Mouse (Mus musculus): ENCODE results near the gene Aspdh.

The Aspdh gene

DNA sequence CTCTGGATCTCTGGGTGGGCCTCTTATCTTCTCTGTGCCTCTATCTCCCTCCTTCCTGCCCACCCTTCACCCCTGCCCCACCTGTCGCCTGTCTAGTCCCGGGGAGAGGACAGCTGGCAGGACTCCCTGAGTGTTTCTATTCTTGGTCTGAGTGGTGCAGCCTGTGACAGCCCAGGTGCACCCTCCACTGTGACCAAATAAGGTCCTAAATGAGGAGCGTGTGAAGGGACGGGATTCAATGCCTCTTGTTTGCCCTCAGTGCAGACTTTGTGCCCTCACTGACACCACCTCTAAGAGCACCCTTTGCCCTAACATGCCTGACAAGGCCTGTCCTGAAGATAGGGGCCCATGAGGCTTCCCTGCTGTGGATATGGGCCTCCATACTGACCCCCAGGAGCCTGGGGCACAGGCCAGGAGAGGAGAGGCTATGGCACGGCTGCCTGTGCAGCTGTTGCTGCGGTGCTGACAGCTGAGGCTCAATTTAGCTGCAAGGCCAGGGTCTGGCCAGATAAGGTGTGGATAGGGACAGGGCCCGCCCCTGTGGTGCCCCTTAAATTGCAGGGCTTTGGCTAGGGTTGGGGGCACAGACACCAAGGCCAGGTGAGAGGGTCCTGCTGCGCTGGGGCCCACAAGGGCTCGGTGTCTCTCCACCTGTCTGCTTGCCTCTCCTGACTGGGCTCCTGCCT lies 7.9 kb downstream of the Aspdh start:
- no peak for DNase-seq

- no peak for DNase-seq
Measured at GRCm38 (mm10) chr7:44474419-44474818, 9.2 kb downstream of the Aspdh start.

DNA sequence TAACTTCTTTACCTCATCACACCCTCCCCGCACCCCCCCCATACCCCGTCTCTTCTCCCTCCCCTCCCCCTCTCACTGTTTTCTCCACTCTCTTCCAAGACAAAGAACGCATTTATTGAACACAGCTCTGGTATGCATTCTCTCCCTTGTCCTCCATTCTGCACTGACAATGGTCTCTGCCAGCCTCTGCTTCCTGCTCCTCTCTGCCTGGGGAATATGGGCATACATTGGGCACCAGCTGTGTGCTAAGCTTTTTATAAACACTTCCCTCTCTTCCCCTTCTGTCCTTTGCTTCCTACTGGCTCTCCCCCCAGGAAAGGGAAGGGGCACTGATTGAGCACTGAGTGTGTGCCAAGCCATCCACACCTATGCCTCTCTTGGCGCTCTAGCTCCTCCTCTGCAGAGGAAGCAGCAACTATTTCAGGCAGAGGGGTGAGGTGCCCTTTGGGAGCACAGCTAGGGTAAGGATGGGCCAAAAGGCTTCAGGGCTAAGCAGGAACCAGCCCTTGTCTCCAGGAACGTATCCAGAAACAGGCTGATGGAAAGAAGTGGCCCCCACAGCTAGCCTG lies 9.9 kb downstream of the Aspdh start:
- DNase-seq = no peak

- DNase-seq = no peak
Measured at GRCm38 (mm10) chr7:44482836-44483435, 17.7 kb downstream of the Aspdh start.

DNA sequence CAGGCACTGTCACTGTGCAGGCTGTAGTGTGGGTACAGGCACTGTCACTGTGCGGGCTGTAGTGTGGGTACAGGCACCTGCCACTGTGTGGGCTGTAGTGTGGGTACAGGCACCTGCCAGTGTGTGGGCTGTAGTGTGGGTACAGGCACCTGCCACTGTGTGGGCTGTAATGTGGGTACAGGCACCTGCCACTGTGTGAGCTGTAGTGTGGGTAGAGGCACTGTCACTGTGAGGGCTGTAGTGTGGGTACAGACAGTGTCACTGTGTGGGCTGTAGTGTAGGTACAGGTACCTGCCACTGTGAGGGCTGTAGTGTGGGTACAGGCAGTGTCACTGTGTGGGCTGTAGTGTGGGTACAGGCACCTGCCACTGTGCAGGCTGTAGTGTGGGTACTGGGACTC lies 18.9 kb downstream of the Aspdh start:
- DNase-seq = peak; percentile 2

DNA sequence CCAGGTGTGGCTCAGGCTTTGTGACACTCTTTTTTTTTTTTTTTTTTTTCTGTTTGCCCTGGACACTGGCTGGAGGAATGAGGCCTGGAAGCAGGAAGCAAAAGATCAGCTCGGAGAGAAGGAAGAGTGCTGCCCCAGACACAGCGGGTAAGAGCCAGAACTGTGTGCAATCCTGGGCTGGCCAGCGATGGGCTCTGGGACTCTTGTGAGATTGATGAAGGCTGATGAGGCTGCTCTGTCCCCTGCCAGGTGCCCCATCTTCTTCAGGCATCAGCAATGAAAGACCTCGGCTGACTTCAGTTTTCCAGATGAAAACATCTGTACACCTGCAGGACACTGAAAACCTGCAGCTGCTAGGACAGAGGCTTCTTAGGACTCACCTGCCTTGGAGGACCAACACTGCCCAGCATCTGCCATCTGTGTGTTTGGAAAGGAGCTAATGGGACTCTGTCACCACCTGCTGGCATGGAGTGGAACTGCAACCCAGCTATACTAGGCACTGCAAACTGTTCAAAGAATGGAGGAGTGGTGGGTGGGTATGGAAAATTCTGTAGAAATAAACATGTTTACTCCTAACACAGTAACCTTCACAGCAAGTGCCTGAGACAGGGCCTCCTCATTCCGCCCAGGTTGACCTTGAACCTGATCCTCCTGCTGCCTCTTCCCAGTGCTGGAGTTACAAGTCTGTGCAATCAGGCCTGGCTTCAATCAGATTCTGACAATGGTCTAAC lies 19.8 kb downstream of the Aspdh start:
- DNase-seq = peak; percentile 84

GRCm38 (mm10) chr7:44485572-44486195 lies 20.5 kb downstream of the Aspdh start:
- DNase-seq = peak; percentile 3

DNA sequence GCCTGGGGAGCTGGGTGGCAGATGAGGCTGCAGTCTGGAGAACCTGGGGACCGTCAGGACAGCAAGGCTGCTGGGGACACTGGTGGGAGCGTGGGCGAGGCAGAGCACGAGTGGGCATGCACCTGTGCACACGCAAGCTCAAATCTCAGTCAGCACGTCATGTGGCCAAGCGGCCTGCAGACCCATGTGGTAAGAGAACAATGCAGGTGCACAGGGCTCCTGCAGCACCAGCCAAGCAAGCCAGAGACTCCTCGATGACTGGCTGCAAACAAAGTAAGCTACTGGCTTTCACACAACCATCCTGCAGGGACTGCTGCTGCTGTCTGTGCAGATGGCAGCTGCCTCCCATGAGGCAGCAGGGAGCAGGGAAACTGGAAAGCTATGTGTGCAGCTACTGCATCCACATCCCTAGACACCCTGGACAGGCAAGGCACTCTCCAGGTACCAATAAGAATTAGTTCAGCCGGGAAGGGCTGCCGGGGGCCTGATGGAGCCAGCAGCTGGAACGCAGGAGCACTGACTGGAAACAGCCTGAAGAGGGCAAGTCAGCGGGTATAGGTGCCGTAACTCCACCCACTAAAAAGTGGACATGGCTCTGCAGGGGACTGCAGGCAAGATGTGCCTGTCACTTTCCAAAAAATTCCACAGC lies 21.9 kb downstream of the Aspdh start:
- peak; percentile 4 for DNase-seq

DNA sequence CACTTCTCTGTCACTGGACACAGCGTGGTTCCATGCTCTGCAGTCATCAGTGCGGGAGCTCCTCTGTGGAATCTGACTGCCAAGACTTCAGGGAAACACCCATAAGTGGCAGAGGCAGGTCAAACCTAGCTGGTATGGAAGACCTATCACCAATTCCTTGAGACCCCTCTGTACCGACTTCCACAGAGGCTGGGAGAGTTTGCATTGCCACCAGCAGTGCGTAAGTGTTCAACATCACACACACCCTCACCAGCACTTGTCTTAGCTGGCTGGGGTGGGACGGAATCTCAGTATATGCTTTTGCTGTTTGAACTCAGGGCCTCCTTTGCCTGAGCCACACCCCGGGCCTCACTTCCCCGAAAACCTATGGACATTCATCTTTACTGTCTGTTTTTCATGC lies 22.7 kb downstream of the Aspdh start:
- DNase-seq = peak; percentile 2

GRCm38 (mm10) chr7:44488545-44488944 lies 23.4 kb downstream of the Aspdh start:
- peak; percentile 5 for DNase-seq

DNA sequence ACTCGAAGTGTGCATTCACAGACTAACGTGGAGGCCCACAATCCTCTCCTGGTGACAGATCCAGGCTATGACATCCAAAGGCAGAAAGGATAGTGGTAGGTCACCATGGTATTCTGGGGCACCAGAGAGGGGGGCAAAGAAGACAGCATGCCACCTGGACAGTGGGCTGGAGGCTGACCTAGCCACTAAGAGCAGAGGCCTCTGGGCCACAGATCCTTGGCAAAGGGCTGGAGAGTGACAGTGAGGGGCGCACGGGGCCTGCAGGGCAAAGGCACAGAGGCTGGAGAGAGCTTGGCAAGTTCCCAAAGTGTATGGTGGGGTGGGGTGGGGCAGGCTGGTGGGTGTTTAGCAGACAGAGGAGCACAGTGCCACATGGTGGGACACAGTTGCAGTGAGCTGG lies 25.1 kb downstream of the Aspdh start:
- DNase-seq = peak; percentile 7

DNA sequence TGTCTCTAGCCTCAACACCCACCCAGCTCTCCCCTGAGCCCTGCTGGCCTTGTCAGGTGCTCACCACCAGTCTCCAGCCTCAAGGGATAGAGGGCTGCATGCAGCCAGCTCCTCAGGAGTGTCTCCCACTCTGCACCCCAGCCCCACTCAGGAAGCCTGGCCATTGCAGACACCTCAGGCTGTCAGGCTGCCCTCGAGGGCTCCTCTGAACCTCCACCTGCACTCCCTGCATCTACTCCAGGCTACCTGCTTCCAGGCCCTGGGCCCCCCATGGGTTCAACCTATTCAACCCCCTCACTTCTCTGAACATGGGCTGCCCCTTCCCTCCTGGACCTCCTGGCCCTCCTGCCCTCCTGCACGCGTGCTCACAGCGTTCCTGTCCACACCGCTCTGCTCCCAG lies 26.2 kb downstream of the Aspdh start:
- peak; percentile 3 for DNase-seq

- peak; percentile 5 for DNase-seq
Measured at GRCm38 (mm10) chr7:44492166-44492826, 27.1 kb downstream of the Aspdh start.

DNA sequence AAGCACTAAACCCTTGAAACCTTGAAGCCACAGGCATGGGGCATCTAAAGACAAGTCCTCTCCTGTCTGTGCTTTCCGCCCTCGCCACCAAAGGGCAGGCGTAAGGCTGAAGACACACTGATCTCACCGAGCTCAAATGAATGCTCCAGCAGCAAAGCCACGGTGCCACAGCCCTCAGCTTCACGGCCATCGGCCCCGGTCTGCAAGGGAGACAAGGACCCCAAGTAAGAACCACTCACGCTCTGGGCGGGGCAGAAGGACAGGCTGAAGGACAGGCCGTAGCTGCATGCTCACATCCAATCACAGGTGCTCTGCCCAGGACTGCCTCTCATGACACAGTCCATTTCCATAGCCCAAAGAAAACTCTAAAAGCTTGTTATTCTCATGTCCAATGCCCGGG lies 29.5 kb downstream of the Aspdh start:
- peak; percentile 5 for DNase-seq

GRCm38 (mm10) chr7:44495086-44495485 lies 29.9 kb downstream of the Aspdh start:
- peak; percentile 5 for DNase-seq

GRCm38 (mm10) chr7:44495992-44496770 lies 31.0 kb downstream of the Aspdh start, which contains the start of the genes Emc10 and Fam71e1:
Gene Emc10 (minus strand): TSS chr7:44496529.
Gene Fam71e1 (plus strand): TSS chr7:44496581.
- DNase-seq = peak; percentile 99

DNA sequence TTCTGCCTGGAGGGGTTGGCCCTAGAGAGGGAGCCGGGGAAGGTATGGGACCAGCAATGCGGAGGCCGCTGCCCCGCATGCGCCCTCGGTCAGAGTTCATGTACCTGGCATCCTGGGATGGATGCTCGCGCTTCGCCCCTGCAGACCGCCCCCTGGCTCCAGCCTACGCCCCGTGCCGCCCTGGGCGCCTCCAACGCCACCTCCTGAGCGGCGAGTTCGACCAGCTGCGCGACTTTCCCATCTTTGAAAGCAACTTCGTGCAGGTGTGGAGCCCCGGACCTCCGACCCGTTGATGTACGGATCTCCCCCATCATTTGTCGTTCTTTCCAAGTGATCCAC lies 31.5 kb downstream of the Aspdh start:
- no peak for DNase-seq

GRCm38 (mm10) chr7:44497361-44498055 lies 32.3 kb downstream of the Aspdh start:
- peak; percentile 18 for DNase-seq

DNA sequence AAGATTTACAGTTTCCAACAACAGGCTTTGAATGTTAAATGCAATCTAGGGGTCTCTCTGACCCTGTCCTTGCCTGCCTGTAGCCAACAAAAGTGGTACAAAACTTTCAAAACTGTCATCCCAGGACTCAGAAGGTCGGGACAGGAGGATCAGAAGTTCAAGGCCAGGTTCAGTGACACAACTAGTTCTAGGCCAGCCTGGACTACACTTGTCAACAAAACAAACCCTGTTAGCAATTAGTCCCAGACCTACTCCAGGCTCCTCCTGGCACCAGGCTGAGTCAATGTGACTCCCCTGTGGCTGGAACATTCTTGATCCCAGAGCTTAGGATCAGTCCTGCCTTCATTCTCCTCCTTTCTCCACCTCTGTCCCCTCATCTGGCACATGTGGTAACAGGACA lies 33.7 kb downstream of the Aspdh start:
- no peak for DNase-seq

GRCm38 (mm10) chr7:44500046-44500445 lies 34.9 kb downstream of the Aspdh start:
- peak; percentile 4 for DNase-seq
